Mouse (Mus musculus) limb, embryonic 12.5 days (tissue): ENCODE results near the gene B3gnt7. TPM values are rescaled to one million over a fixed set of nuclear protein-coding genes. Genes with fewer than 3 reads are reported as not detected.
A peak's percentile ranks its signal among the peaks of the same experiment; 100 is the strongest.

Experiments
- ATAC-seq: fragments of 200-750 bp; cut with Nextera tagmentation; 2 replicates; pipeline ENCODE4 v1.8.0; 2017; ENCODE audit warnings: low read depth, moderate TSS enrichment; ENCODE audit not compliant: insufficient number of reproducible peaks, insufficient read depth, low FRiP score, low TSS enrichment
- H3K27ac ChIP-seq: fragments of 300-500 bp; sonication (generic); 2 replicates; pipeline ENCODE4 v1.5.1; 2016; ENCODE audit warnings: mild to moderate bottlenecking, moderate library complexity
- H3K27me3 ChIP-seq: fragments of 300-500 bp; sonication (generic); 2 replicates; pipeline ENCODE4 v1.6.1; 2016; ENCODE audit warnings: mild to moderate bottlenecking, moderate library complexity
- H3K36me3 ChIP-seq: fragments of 300-500 bp; sonication (generic); 2 replicates; pipeline ENCODE4 v1.6.1; 2016; ENCODE audit warnings: mild to moderate bottlenecking, moderate library complexity
- H3K4me1 ChIP-seq: fragments of 300-500 bp; sonication (generic); replicated peaks from 2 replicates; pipeline ENCODE4 v1.6.1; 2016
- H3K4me2 ChIP-seq: fragments of 300-500 bp; sonication (generic); 2 replicates; pipeline ENCODE4 v1.6.1; 2016; ENCODE audit warnings: mild to moderate bottlenecking, moderate library complexity
- H3K4me3 ChIP-seq: fragments of 300-500 bp; sonication (generic); replicated peaks from 2 replicates; pipeline ENCODE4 v1.5.1; 2016; ENCODE audit warnings: mild to moderate bottlenecking
- H3K9ac ChIP-seq: fragments of 300-500 bp; sonication (generic); replicated peaks from 2 replicates; pipeline ENCODE4 v1.6.1; 2016; ENCODE audit warnings: mild to moderate bottlenecking, moderate library complexity
- H3K9me3 ChIP-seq: fragments of 300-500 bp; sonication (generic); 2 replicates; pipeline ENCODE4 v1.6.1; 2016; ENCODE audit warnings: mild to moderate bottlenecking, moderate library complexity
- WGBS: fragments of 180-500 bp; shearing (Covaris S2); methylation state at CpG from one replicate; pipeline ENCODE4 v1.1.7; 2016; 5-methylcytosine and 5-hydroxymethylcytosine counted together
- microRNA-seq: library from miRNA; unstranded; fragments of <30 nt; microRNA quantifications from one replicate; pipeline ENCODE4, GENCODE M21; 2017
- polyA plus RNA-seq: library from polyadenylated mRNA; unstranded; fragments of >200 nt; fragmentation: Nextera tagmentation; extraction: Ambion mirVana; gene quantifications from 2 replicates; pipeline ENCODE4 v1.2.1, GENCODE M21; 2016

The B3gnt7 gene
- polyA plus RNA-seq, 1 experiment from 2014 or later, result 5.9 TPM

GRCm38 (mm10) chr1:86346851-86347715 is 44.5 kb downstream of the B3gnt7 start:
- ATAC-seq, result no peak
- H3K4me3 ChIP-seq, result no peak overlapping the region
- no peaks in the 10 kb centered on the region for H3K4me1 ChIP-seq
- H3K27me3 ChIP-seq, result no peaks in the 10 kb centered on the region
- no peaks in the 10 kb centered on the region for H3K9me3 ChIP-seq
- no peak overlapping the region for H3K27ac ChIP-seq
- H3K9ac ChIP-seq, result no peak overlapping the region
- 84% methylated on average over 3 of the region's 3 CpGs for WGBS
- H3K4me2 ChIP-seq, result no peak overlapping the region
- peaks cover 60% of the 10 kb centered on the region for H3K36me3 ChIP-seq

- peaks cover 66% of the 10 kb centered on the region for H3K36me3 ChIP-seq
- ATAC-seq, result no peak
- 50% methylated on average over 1 of the region's 1 CpGs for WGBS
Measured at GRCm38 (mm10) chr1:86347716-86348045, 45.0 kb downstream of the B3gnt7 start.

DNA sequence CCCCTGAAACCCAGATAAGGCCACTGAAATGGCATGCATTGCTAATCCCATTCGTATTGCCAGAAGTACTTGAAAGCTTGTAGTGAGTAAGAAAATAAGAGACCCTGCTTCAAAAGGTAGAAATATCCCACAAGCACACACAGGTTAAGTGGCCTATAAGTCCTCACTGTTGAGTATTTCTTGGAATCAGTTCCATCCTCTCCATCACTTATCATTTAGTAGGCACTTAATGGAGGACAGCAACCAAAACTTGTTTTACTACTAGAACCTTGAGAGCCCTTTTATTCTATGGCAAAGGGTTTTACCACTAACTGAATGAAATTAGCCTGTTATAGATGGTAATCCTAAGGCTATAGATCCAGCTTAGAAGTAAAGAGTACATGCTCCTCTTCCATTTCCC is 45.5 kb downstream of the B3gnt7 start:
- no peak for ATAC-seq
- Histone ChIP-seq H3K4me2 (no peak overlapping the region), H3K9me3 (no peaks in the 10 kb centered on the region), H3K4me3 (no peak overlapping the region), H3K27me3 (no peaks in the 10 kb centered on the region), H3K36me3 (peaks cover 69% of the 10 kb centered on the region), H3K27ac (no peak overlapping the region), H3K4me1 (no peaks in the 10 kb centered on the region), H3K9ac (no peak overlapping the region)
- 73% methylated on average over 1 of the region's 1 CpGs for WGBS

More at GRCm38 (mm10) chr1:86347716-86348045, 45.0 kb downstream of the B3gnt7 start:
- Histone ChIP-seq H3K9me3 (no peaks in the 10 kb centered on the region), H3K27ac (no peak overlapping the region), H3K9ac (no peak overlapping the region), H3K4me2 (no peak overlapping the region), H3K4me3 (no peak overlapping the region), H3K4me1 (no peaks in the 10 kb centered on the region), H3K27me3 (no peaks in the 10 kb centered on the region)

DNA sequence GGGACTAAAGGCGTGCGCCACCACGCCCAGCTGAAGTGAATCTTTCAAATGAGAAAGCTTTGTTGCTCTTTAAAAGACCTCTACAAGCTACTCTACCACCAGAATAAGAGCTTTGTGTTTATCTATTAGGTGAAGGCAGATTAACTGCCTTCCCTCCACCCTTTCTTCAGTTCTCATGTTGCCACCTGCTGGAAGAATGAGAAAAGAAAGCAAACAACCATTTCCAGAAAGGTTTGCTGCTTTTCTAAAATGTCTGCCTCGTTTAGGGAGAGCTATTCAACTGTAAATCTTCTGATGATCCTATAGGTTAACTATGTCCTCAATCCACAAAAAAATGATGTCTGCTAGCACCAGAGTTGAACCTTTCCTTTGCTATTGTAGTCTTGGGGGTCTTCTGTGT is 46.2 kb downstream of the B3gnt7 start:
- no peak overlapping the region for H3K9ac ChIP-seq
- ATAC-seq, result no peak
- H3K4me1 ChIP-seq, result no peaks in the 10 kb centered on the region
- 76% methylated on average over 4 of the region's 4 CpGs for WGBS
- H3K36me3 ChIP-seq, result peaks cover 76% of the 10 kb centered on the region
- no peak overlapping the region for H3K27ac ChIP-seq
- no peak overlapping the region for H3K4me3 ChIP-seq
- H3K27me3 ChIP-seq, result no peaks in the 10 kb centered on the region
- H3K9me3 ChIP-seq, result no peaks in the 10 kb centered on the region
- no peak overlapping the region for H3K4me2 ChIP-seq

DNA sequence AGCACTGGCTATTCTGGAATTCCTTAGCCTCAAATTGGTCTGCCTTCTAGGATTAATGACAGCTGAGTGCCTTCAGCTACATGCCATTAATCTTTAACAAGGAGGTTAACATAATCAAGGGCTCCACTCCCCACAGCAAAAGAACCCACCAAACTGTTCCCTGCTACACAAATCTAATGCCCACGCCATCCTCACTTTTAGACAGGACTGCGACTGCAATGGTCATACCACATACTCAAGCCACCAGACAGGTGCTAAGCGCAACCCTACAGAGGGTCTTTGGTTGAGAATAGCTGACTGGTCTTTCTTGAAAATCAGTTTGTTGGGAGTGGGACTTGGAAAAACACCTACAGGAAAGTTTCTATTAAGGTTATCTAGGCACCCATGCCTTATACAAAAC is 46.6 kb downstream of the B3gnt7 start:
- no peak for ATAC-seq
- H3K4me2 ChIP-seq, result no peak overlapping the region
- H3K9me3 ChIP-seq, result no peaks in the 10 kb centered on the region
- no peak overlapping the region for H3K4me3 ChIP-seq
- no peaks in the 10 kb centered on the region for H3K4me1 ChIP-seq
- no peak overlapping the region for H3K27ac ChIP-seq
- H3K27me3 ChIP-seq, result no peaks in the 10 kb centered on the region
- WGBS, result 91% methylated on average over 3 of the region's 3 CpGs
- peaks cover 80% of the 10 kb centered on the region for H3K36me3 ChIP-seq
- no peak overlapping the region for H3K9ac ChIP-seq

DNA sequence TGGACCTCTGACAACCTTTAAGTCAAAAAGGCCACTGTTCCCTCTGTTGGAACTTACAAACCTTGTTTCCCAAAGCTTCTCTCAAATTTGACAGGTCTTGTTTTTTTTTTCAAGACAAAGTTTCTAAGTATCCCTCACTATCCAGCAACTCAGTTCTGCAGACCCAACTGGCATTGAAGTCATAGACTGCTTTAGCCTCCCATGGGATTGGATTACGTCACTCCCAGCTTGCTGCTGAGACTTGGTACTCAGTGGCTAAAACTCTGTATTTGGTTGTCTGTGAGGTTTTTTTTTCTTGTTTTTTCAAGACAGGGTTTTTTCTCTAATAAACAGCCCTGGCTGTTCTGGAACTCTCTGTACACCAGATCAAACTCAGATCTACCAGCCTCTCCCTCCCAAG is 47.1 kb downstream of the B3gnt7 start:
- no peaks in the 10 kb centered on the region for H3K27me3 ChIP-seq
- H3K4me2 ChIP-seq, result no peak overlapping the region
- H3K4me1 ChIP-seq, result no peaks in the 10 kb centered on the region
- peaks cover 85% of the 10 kb centered on the region for H3K36me3 ChIP-seq
- 86% methylated on average over 1 of the region's 1 CpGs for WGBS
- H3K9me3 ChIP-seq, result no peaks in the 10 kb centered on the region
- H3K4me3 ChIP-seq, result no peak overlapping the region
- no peak for ATAC-seq
- no peak overlapping the region for H3K27ac ChIP-seq
- no peak overlapping the region for H3K9ac ChIP-seq

DNA sequence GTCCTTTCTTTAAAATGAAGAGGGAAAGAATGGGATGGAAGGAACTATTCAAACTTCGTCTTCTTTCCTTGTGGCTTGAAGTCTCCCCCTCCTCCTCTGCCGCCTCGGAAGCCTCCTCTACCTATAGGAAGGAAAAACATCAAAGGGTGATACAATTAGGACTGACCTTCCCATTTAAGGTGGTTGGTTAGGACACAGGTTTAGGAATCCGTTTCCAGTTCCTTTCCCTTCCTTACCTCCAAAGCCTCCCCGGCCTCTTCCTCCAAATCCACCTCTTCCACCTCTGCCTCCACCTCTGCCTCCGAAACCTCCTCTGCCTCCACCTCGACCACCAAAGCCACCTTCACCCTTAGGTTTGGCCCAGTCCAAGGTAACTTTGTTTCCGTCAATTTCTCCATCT is 47.9 kb downstream of the B3gnt7 start:
- 90% methylated on average over 8 of the region's 8 CpGs for WGBS
- no peak overlapping the region for H3K4me2 ChIP-seq
- no peak overlapping the region for H3K27ac ChIP-seq
- no peak overlapping the region for H3K4me3 ChIP-seq
- H3K4me1 ChIP-seq, result no peaks in the 10 kb centered on the region
- no peaks in the 10 kb centered on the region for H3K27me3 ChIP-seq
- peaks cover 94% of the 10 kb centered on the region for H3K36me3 ChIP-seq
- no peak for ATAC-seq
- no peak overlapping the region for H3K9ac ChIP-seq
- H3K9me3 ChIP-seq, result no peaks in the 10 kb centered on the region

- H3K36me3 ChIP-seq, result peaks cover 84% of the 10 kb centered on the region
- 85% methylated on average over 2 of the region's 2 CpGs for WGBS
Measured at GRCm38 (mm10) chr1:86354186-86354585, 51.6 kb downstream of the B3gnt7 start.

More at GRCm38 (mm10) chr1:86354186-86354585, 51.6 kb downstream of the B3gnt7 start:
- Histone ChIP-seq H3K27me3 (no peaks in the 10 kb centered on the region), H3K27ac (no peak overlapping the region), H3K4me2 (no peak overlapping the region), H3K9me3 (no peaks in the 10 kb centered on the region), H3K4me3 (no peak overlapping the region), H3K9ac (no peak overlapping the region), H3K4me1 (peaks cover 7% of the 10 kb centered on the region)
- no peak for ATAC-seq

Small RNAs within 50 kb of the gene (microRNA-seq; reads per million reads assigned to microRNA genes)
- gene mmu-mir-3535, result 40.7 reads per million, percentile 41 among the genes with 10 or more reads in this experiment

Other genes with a start within 250 kb of the B3gnt7 start
- gene Psmd1, start 238.4 kb upstream of the B3gnt7 start, polyA plus RNA-seq, result 193 and 202 TPM in 2 replicates
- gene Htr2b, start 190.9 kb upstream of the B3gnt7 start, polyA plus RNA-seq, result 0.46 and 0.93 TPM in 2 replicates
- 0.55 and 0.96 TPM in 2 replicates for gene Gm21972, start 169.2 kb upstream of the B3gnt7 start, polyA plus RNA-seq
- gene Armc9, start 148.1 kb upstream of the B3gnt7 start, polyA plus RNA-seq, result 32.5 and 33.2 TPM in 2 replicates
- gene Ncl, start 56.6 kb downstream of the B3gnt7 start, polyA plus RNA-seq, result 467 and 515 TPM in 2 replicates
- gene Nmur1, start 123.4 kb downstream of the B3gnt7 start, polyA plus RNA-seq, result not detected in 2 replicates
- not detected in 2 replicates for gene Tex44, start 123.5 kb downstream of the B3gnt7 start, polyA plus RNA-seq
- 3,930 and 4,018 TPM in 2 replicates for gene Ptma, start 223.9 kb downstream of the B3gnt7 start, polyA plus RNA-seq